Mouse (Mus musculus): ENCODE data around the gene Gp1bb.

GRCm38 (mm10) chr16:18658597-18658996 is 36.4 kb upstream of the Gp1bb start:
- TF ChIP-seq CTCF (IDR thresholded peaks at IDR 0.05; ENCODE audit: control insufficient read depth, insufficient read depth, insufficient read length) (no peak), MYOD1 (IDR thresholded peaks at IDR 0.05; ENCODE audit: control insufficient read depth, insufficient read length, low read depth) (no peak), USF1 (IDR thresholded peaks at IDR 0.05; ENCODE audit: low read depth) (no peak), MYOG (IDR thresholded peaks at IDR 0.05; ENCODE audit: control insufficient read depth, extremely low read depth, insufficient read length) (no peak), CEBPB (IDR thresholded peaks at IDR 0.05; ENCODE audit: low read depth) (no peak), FOSL1 (IDR thresholded peaks at IDR 0.05; ENCODE audit: insufficient read depth, low read length, poor library complexity, severe bottlenecking) (no peak)

Data from C2C12 (cell line).